Mouse (Mus musculus): ENCODE results near the gene Gm14851. TPM values are rescaled to one million over a fixed set of nuclear protein-coding genes. Genes with fewer than 3 reads are reported as not detected.
"Not testable (repeated sequence)": the region's sequence is repeated elsewhere in the genome, so short reads cannot be mapped to it uniquely, and the experiment has no call there.

The Gm14851 gene
- not detected in 2 replicates for polyA plus RNA-seq (2012; rRNA removed)

GRCm38 (mm10) chr8:21095950-21096349 lies at the start of gene Gm14851:
Gene Gm14851, minus strand, starts transcription at chr8:21096050.
- 100% methylated on average over 1 of the region's 2 CpGs for WGBS
- not testable (repeated sequence) for DNase-seq; H3K4me3 ChIP-seq (replicated peaks; ENCODE audit: insufficient read depth, low read depth, low read length); H3K4me1 ChIP-seq (ENCODE audit: control insufficient read depth, insufficient read depth, low read length); H3K27ac ChIP-seq (ENCODE audit: insufficient read depth, low read length); H3K27me3 ChIP-seq (ENCODE audit: control insufficient read depth, insufficient read depth, low read length)

- WGBS = 42% methylated on average over 3 of the region's 3 CpGs
- not testable (repeated sequence) for H3K27ac ChIP-seq (ENCODE audit: insufficient read depth, low read length); DNase-seq; H3K4me3 ChIP-seq (replicated peaks; ENCODE audit: insufficient read depth, low read depth, low read length); H3K4me1 ChIP-seq (ENCODE audit: control insufficient read depth, insufficient read depth, low read length); H3K27me3 ChIP-seq (ENCODE audit: control insufficient read depth, insufficient read depth, low read length)
Observed at GRCm38 (mm10) chr8:21134342-21134741, 38.5 kb upstream of the Gm14851 start, which contains the start of gene Defa30. Gene Defa30, plus strand, starts transcription at chr8:21134642.

DNA sequence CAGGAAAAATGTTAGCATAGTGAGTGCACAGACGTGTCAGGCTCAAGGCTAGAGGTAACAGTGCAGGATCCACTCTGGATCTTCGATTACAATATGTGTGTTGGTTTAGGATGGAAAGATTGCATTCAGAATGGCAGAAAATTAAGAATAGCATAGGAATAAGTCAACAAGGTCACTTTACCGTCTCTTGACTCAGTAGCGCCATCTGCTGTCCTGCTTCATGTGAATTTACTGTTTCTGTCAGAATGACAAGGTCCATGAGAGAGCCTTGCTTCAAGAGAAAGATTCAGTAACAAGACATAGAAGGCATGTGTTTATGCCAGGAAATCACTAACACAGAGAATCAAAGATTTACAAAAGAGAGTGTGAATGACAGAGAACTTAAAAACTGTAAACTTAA lies 2.7 kb downstream of the Gm14851 start:
- Histone ChIP-seq H3K4me1 (ENCODE audit: control insufficient read depth, insufficient read depth, low read length) (no peaks in the 10 kb centered on the region), H3K4me3 (replicated peaks; ENCODE audit: insufficient read depth, low read depth, low read length) (no peak overlapping the region), H3K27me3 (ENCODE audit: control insufficient read depth, insufficient read depth, low read length) (no peaks in the 10 kb centered on the region), H3K27ac (ENCODE audit: insufficient read depth, low read length) (no peak overlapping the region)
- no peak for TF ChIP-seq POLR2A (IDR thresholded peaks at IDR 0.05; ENCODE audit: borderline replicate concordance, insufficient read depth, low read length)
- TF ChIP-seq CTCF (IDR thresholded peaks at IDR 0.05; ENCODE audit: borderline replicate concordance, insufficient read depth, low read depth, low read length) = no peak
- no peak for DNase-seq
- WGBS = 35% methylated on average over 4 of the region's 4 CpGs

DNA sequence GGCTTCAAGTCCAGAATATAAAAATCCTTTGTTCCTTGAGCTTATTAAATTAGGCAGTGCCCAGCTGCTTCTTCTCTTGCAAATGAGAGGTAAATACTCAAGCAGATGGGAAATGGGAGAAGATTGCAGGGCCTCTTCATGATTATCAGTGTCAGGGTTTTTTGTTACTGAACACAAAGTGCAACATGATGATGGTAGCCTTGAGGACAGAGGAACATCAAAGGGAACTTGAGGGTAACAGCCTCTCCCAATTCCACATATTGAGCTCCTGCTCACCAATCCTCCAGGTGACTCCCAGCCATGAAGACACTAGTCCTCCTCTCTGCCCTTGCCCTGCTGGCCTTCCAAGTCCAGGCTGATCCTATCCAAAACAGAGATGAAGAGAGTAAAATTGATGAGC lies 11.7 kb downstream of the Gm14851 start, which contains the start of gene Defa25:
Defa25 (plus strand) TSS at position 301 of the 400 bp plus-strand sequence.
- DNase-seq; H3K27me3 ChIP-seq (ENCODE audit: control insufficient read depth, insufficient read depth, low read length); H3K4me1 ChIP-seq (ENCODE audit: control insufficient read depth, insufficient read depth, low read length): not testable (repeated sequence)

DNA sequence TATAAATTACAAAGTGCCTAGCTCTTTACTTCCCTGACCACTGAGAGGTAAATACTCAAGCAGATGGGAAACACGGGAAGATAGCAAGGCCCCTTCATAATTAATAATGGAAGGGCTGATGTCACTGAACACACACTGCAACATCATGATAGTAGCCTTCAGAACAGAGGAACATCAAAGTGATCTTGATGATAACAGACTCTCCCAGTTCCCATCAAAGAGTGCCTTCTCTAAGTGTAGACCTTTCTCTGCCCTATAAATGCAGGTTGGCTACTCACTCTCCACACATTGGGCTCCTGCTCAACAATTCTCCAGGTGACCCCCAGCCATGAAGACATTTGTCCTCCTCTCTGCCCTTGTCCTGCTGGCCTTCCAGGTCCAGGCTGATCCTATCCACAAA lies 31.1 kb downstream of the Gm14851 start, which contains the start of gene Defa35:
Defa35 (plus strand) TSS at position 301 of the 400 bp plus-strand sequence.
- not testable (repeated sequence) for DNase-seq; H3K4me3 ChIP-seq (replicated peaks; ENCODE audit: insufficient read depth, low read depth, low read length); H3K27me3 ChIP-seq (ENCODE audit: control insufficient read depth, insufficient read depth, low read length); H3K4me1 ChIP-seq (ENCODE audit: control insufficient read depth, insufficient read depth, low read length); H3K27ac ChIP-seq (ENCODE audit: insufficient read depth, low read length)
- 72% methylated on average over 1 of the region's 1 CpGs for whole genome bisulfite sequencing

More for the DNA sequence above, 11.7 kb downstream of the Gm14851 start, which contains the start of gene Defa25:
- not testable (repeated sequence) for H3K4me3 ChIP-seq (replicated peaks; ENCODE audit: insufficient read depth, low read depth, low read length); H3K27ac ChIP-seq (ENCODE audit: insufficient read depth, low read length)

- WGBS = no CpG with 5 or more reads among the region's 1 CpGs
- not testable (repeated sequence) for H3K4me3 ChIP-seq (replicated peaks; ENCODE audit: insufficient read depth, low read depth, low read length); DNase-seq; H3K27ac ChIP-seq (ENCODE audit: insufficient read depth, low read length); H3K27me3 ChIP-seq (ENCODE audit: control insufficient read depth, insufficient read depth, low read length); H3K4me1 ChIP-seq (ENCODE audit: control insufficient read depth, insufficient read depth, low read length)
Observed at GRCm38 (mm10) chr8:21054747-21055146, 41.1 kb downstream of the Gm14851 start, which contains the start of gene Defa23. Gene Defa23, plus strand, starts transcription at chr8:21055047.

Other genes starting within 250 kb of the Gm14851 start
- not detected in 2 replicates for gene Defb33, start 203.4 kb downstream of the Gm14851 start, polyA plus RNA-seq (2012; rRNA removed)
- not detected in 2 replicates for gene Gm15056, start 193.4 kb downstream of the Gm14851 start, polyA plus RNA-seq (2012; rRNA removed)
- gene Gm6040, start 174.0 kb downstream of the Gm14851 start, polyA plus RNA-seq (2012; rRNA removed) = not detected in 2 replicates
- not detected in 2 replicates for gene AY761185, start 151.3 kb downstream of the Gm14851 start, polyA plus RNA-seq (2012; rRNA removed)
- gene Defa21, start 70.5 kb downstream of the Gm14851 start, polyA plus RNA-seq (2012; rRNA removed) = not detected in 2 replicates
- not detected in 2 replicates for gene Defa23, start 41.0 kb downstream of the Gm14851 start, polyA plus RNA-seq (2012; rRNA removed)
- not detected in 2 replicates for gene Defa35, start 31.0 kb downstream of the Gm14851 start, polyA plus RNA-seq (2012; rRNA removed)
- not detected in 2 replicates for gene Defa25, start 11.6 kb downstream of the Gm14851 start, polyA plus RNA-seq (2012; rRNA removed)
- gene Defa30, start 38.6 kb upstream of the Gm14851 start, polyA plus RNA-seq (2012; rRNA removed) = not detected in 2 replicates
- not detected in 2 replicates for gene Defa22, start 66.2 kb upstream of the Gm14851 start, polyA plus RNA-seq (2012; rRNA removed)
- gene Defa31, start 95.6 kb upstream of the Gm14851 start, polyA plus RNA-seq (2012; rRNA removed) = not detected in 2 replicates
- not detected in 2 replicates for gene Gm15293, start 105.5 kb upstream of the Gm14851 start, polyA plus RNA-seq (2012; rRNA removed)
- not detected in 2 replicates for gene Gm15292, start 153.7 kb upstream of the Gm14851 start, polyA plus RNA-seq (2012; rRNA removed)
- gene Defa27, start 219.5 kb upstream of the Gm14851 start, polyA plus RNA-seq (2012; rRNA removed) = not detected in 2 replicates
- not detected in 2 replicates for gene Defa29, start 231.0 kb upstream of the Gm14851 start, polyA plus RNA-seq (2012; rRNA removed)